Mouse (Mus musculus): ENCODE data around the gene Gm17606. TPM values are rescaled to one million over a fixed set of nuclear protein-coding genes. Genes with fewer than 3 reads are reported as not detected.

Gene Gm17606
- total RNA-seq, 1 experiment from 2014 or later, result not detected

GRCm38 (mm10) chr14:54664477-54665222 lies 23.9 kb downstream of the Gm17606 start:
- no peak for DNase-seq

GRCm38 (mm10) chr14:54669381-54669780 lies 28.6 kb downstream of the Gm17606 start:
- DNase-seq, result peak; percentile 72

GRCm38 (mm10) chr14:54674317-54674716 lies 33.6 kb downstream of the Gm17606 start:
- no peak for DNase-seq

- DNase-seq, result no peak
These were observed 35.5 kb downstream of the Gm17606 start for GRCm38 (mm10) chr14:54676290-54676689.

GRCm38 (mm10) chr14:54678657-54679304 lies 38.0 kb downstream of the Gm17606 start:
- DNase-seq, result no peak

- DNase-seq, result no peak
These were observed 41.6 kb downstream of the Gm17606 start for GRCm38 (mm10) chr14:54682396-54682795.

GRCm38 (mm10) chr14:54685471-54685870 lies 44.7 kb downstream of the Gm17606 start:
- no peak for DNase-seq

- peak; percentile 86 for DNase-seq
These were observed 45.3 kb downstream of the Gm17606 start, which contains the start of gene 1700123O20Rik for GRCm38 (mm10) chr14:54686063-54686521. Gene 1700123O20Rik, plus strand, starts transcription at chr14:54686216.

GRCm38 (mm10) chr14:54686522-54687143 lies 45.9 kb downstream of the Gm17606 start, which contains the start of gene Acin1:
Gene Acin1, minus strand, starts transcription at chr14:54686931.
- peak; percentile 100 for DNase-seq

- no peak for DNase-seq
These were observed 46.5 kb downstream of the Gm17606 start for GRCm38 (mm10) chr14:54687251-54687650.

- no peak for DNase-seq
These were observed 54.3 kb downstream of the Gm17606 start for GRCm38 (mm10) chr14:54695042-54695441.

GRCm38 (mm10) chr14:54696752-54697151 lies 56.0 kb downstream of the Gm17606 start:
- DNase-seq, result no peak

Small RNA genes lying within 50 kb of the gene (microRNA-seq; reads per million reads assigned to microRNA genes)
- 0 reads per million in 2 experiments for gene Mir686
- 0 reads per million in 2 experiments for gene Mir6948

Other genes starting within 250 kb of the Gm17606 start
- 4.6 and 6.5 TPM in 2 replicates for gene Slc7a7, start 223.2 kb upstream of the Gm17606 start, total RNA-seq (2021)
- 186 TPM in 2 replicates for gene Mrpl52, start 214.0 kb upstream of the Gm17606 start, total RNA-seq (2021)
- gene Mmp14, start 209.3 kb upstream of the Gm17606 start, total RNA-seq (2021), result 77.7 and 101 TPM in 2 replicates
- 92.0 and 92.5 TPM in 2 replicates for gene Lrp10, start 176.8 kb upstream of the Gm17606 start, total RNA-seq (2021)
- gene Rem2, start 164.9 kb upstream of the Gm17606 start, total RNA-seq (2021), result 0.75 and 0.93 TPM in 2 replicates
- gene Prmt5, start 123.4 kb upstream of the Gm17606 start, total RNA-seq (2021), result 42.4 and 49.8 TPM in 2 replicates
- 27.6 and 29.3 TPM in 2 replicates for gene Haus4, start 86.3 kb upstream of the Gm17606 start, total RNA-seq (2021)
- 18.2 and 23.3 TPM in 2 replicates for gene Ajuba, start 63.4 kb upstream of the Gm17606 start, total RNA-seq (2021)
- 5.4 and 6.2 TPM in 2 replicates for gene 4931414P19Rik, start 35.0 kb upstream of the Gm17606 start, total RNA-seq (2021)
- 248 and 259 TPM in 2 replicates for gene Psmb5, start 22.9 kb upstream of the Gm17606 start, total RNA-seq (2021)
- not detected in 2 replicates for gene Psmb11, start 19.5 kb upstream of the Gm17606 start, total RNA-seq (2021)
- gene Cdh24, start 412 bp downstream of the Gm17606 start, total RNA-seq (2021), result 1.7 and 2.2 TPM in 2 replicates
- gene 1700123O20Rik, start 45.3 kb downstream of the Gm17606 start, total RNA-seq (2021), result 33.7 and 41.0 TPM in 2 replicates
- gene Acin1, start 46.0 kb downstream of the Gm17606 start, total RNA-seq (2021), result 168 and 193 TPM in 2 replicates
- not detected in 2 replicates for gene Gm29776, start 57.9 kb downstream of the Gm17606 start, total RNA-seq (2021)
- not detected in 2 replicates for gene Cebpe, start 71.2 kb downstream of the Gm17606 start, total RNA-seq (2021)
- gene Slc7a8, start 141.0 kb downstream of the Gm17606 start, total RNA-seq (2021), result 46.1 and 51.5 TPM in 2 replicates
- gene Rnf212b, start 173.2 kb downstream of the Gm17606 start, total RNA-seq (2021), result 0.38 TPM in 1 of 2 replicates, not detected in the other
- gene Homez, start 230.0 kb downstream of the Gm17606 start, total RNA-seq (2021), result 9.6 and 10.9 TPM in 2 replicates
- gene Ppp1r3e, start 236.6 kb downstream of the Gm17606 start, total RNA-seq (2021), result 14.0 and 15.9 TPM in 2 replicates
- gene Bcl2l2, start 242.4 kb downstream of the Gm17606 start, total RNA-seq (2021), result 43.5 and 51.9 TPM in 2 replicates
- gene Gm20521, start 242.5 kb downstream of the Gm17606 start, total RNA-seq (2021), result 1.7 and 7.0 TPM in 2 replicates